Mouse (Mus musculus) hindbrain, postnatal 0 days (tissue): ENCODE data around the gene 4932438H23Rik. TPM values are rescaled to one million over a fixed set of nuclear protein-coding genes. Genes with fewer than 3 reads are reported as not detected.

ENCODE experiments used
- ATAC-seq: fragments of 200-750 bp; cut with Nextera tagmentation; 2 replicates; pipeline ENCODE4 v1.8.0; 2017; ENCODE audit warnings: mild to moderate bottlenecking, moderate TSS enrichment, moderate library complexity
- DNase-seq: peaks from one replicate; pipeline ENCODE4 v3.0.0-alpha.2; 2015; ENCODE audit warnings: low spot score
- H3K27ac ChIP-seq: fragments of 300-500 bp; sonication (generic); 2 replicates; pipeline ENCODE4 v1.5.1; 2014; ENCODE audit warnings: mild to moderate bottlenecking
- H3K27me3 ChIP-seq: fragments of 300-500 bp; sonication (generic); 2 replicates; pipeline ENCODE4 v1.6.1; 2014; ENCODE audit warnings: low read length, mixed read lengths; ENCODE audit not compliant: insufficient read depth
- H3K36me3 ChIP-seq: fragments of 300-500 bp; sonication (generic); 2 replicates; pipeline ENCODE4 v1.6.1; 2014; ENCODE audit warnings: low read length, mixed read lengths; ENCODE audit not compliant: insufficient read depth
- H3K4me1 ChIP-seq: fragments of 300-500 bp; sonication (generic); 2 replicates; pipeline ENCODE4 v1.6.1; 2014; ENCODE audit warnings: antibody characterized with exemption, low read length, mixed read lengths; ENCODE audit not compliant: insufficient read depth
- H3K4me2 ChIP-seq: fragments of 300-500 bp; sonication (generic); 2 replicates; pipeline ENCODE4 v1.6.1; 2014; ENCODE audit warnings: low read depth, mild to moderate bottlenecking, low read length, moderate library complexity, mixed read lengths
- H3K4me3 ChIP-seq: fragments of 300-500 bp; sonication (generic); 2 replicates; pipeline ENCODE4 v1.5.1; 2014; ENCODE audit warnings: low read length
- H3K9ac ChIP-seq: fragments of 300-500 bp; sonication (generic); replicated peaks from 2 replicates; pipeline ENCODE4 v1.6.1; 2014; ENCODE audit warnings: mild to moderate bottlenecking, low read length, moderate library complexity, mixed read lengths
- H3K9me3 ChIP-seq: fragments of 300-500 bp; sonication (generic); 2 replicates; pipeline ENCODE4 v1.6.1; 2016; ENCODE audit warnings: low read length, mixed read lengths
- CTCF ChIP-seq: IDR thresholded peaks from 2 replicates; pipeline ENCODE4 v1.5.1; 2016; ENCODE audit warnings: antibody characterized with exemption, control low read depth, low read depth
- WGBS: fragments of 180-500 bp; shearing (Covaris S2); extraction: QIAGEN DNeasy Blood & Tissue Kit; methylation state at CpG from one replicate; pipeline ENCODE4 v1.1.7; 2014; 5-methylcytosine and 5-hydroxymethylcytosine counted together
- polyA plus RNA-seq: library from polyadenylated mRNA; unstranded; fragments of >200 nt; fragmentation: Nextera tagmentation; extraction: Ambion mirVana; gene quantifications from 2 replicates; pipeline ENCODE4 v1.2.1, GENCODE M21; 2015
- total RNA-seq: library from RNA; depleted of rRNA; stranded (reverse); fragments of >200 nt; gene quantifications from 2 replicates; pipeline ENCODE4 v1.2.3, GENCODE M21; 2014; rRNA removed

The 4932438H23Rik gene
- total and polyA plus RNA-seq, 2 experiments from 2014 or later, result 0.94 to 1.6 TPM

DNA sequence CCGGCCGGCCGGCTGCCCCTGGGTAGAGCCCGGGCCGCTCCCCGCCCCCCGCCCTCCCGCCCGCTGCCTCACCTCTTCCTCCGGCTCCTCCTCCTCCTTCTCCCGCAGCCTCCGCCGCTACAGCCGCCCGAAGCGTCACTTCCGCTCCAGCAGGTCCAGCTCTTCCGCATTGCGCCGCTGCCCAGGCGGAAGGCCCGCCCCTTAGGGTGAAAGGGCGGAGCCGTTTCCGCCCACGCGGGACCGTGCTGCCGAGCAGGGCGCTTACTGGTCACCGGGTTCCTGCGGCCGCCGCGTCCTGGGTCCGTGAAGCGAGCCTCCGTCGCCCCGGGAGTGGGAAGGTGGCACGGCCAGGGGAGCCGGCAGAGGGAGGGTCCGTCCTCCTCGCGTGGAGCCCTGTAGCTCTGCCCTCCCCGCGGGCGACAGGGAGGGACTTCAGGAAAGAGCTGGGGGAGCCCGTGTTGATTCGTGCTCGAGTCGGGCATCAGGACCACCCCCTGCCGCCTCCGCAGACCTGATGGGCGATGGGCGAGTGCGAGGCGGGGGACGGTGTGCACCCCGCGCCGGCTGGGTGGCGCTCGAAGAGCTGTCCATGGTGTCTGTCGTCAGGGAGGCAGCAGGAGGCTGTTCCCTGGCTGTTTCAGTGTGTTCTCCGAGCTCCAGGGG lies 83.8 kb downstream of the 4932438H23Rik start, which contains the start of gene Synj1:
TSS of gene Synj1 (minus strand) at position 288 of the 663 bp plus-strand sequence.
- Histone ChIP-seq H3K4me1 (0 out of 2 replicates have a peak, but pooled peaks cover 6% of the 10 kb centered on the region), H3K27me3 (no peaks in the 10 kb centered on the region), H3K4me3 (peak within 1 kb of the TSS; percentile 72), H3K9me3 (no peaks in the 10 kb centered on the region), H3K27ac (peak within 1 kb of the TSS; percentile 91), H3K36me3 (peaks cover 13% of the 10 kb centered on the region; the same call in 1 of the 2 replicates), H3K9ac (peak within 1 kb of the TSS; percentile 95), H3K4me2 (peak within 1 kb of the TSS; percentile 58)
- ATAC-seq (peak; percentile 95), DNase-seq (peak; percentile 96)
- WGBS, result under 1% methylated on average over 59 of the region's 66 CpGs
- TF ChIP-seq CTCF, result peak; percentile 15; the same call in 1 of the 2 replicates

DNA sequence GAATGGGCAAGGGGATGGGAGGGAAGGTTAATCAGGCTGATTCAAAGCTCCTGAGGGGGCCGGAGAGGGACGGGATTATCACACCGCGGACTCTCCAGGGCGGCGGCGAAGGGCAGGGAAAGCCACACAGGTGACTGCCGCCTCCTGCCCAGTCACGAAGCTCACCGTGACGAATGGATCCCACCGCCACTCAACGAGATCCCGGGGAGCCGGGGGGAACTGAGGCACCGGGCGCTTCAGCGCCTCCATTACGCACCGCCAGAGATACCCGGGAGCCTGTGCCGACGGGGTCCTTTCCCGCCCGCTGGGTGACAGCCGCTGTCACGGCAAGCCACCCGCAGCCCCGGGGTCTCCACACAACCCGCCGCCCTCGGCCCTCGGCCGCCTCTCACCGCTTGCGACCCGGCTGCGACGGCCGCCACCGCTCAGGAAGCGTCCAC lies 84.3 kb downstream of the 4932438H23Rik start:
- Histone ChIP-seq H3K4me1 (0 out of 2 replicates have a peak, but pooled peaks cover 6% of the 10 kb centered on the region), H3K9ac (peak overlapping the region; percentile 95), H3K27me3 (no peaks in the 10 kb centered on the region), H3K4me3 (peak overlapping the region; percentile 72), H3K9me3 (no peaks in the 10 kb centered on the region), H3K27ac (peak overlapping the region; percentile 91), H3K4me2 (peak overlapping the region; percentile 58), H3K36me3 (peaks cover 8% of the 10 kb centered on the region; the same call in 1 of the 2 replicates)
- 0% methylated on average over 28 of the region's 42 CpGs for WGBS
- ATAC-seq (peak; percentile 66), DNase-seq (peak; percentile 55)
- no peak for TF ChIP-seq CTCF

DNA sequence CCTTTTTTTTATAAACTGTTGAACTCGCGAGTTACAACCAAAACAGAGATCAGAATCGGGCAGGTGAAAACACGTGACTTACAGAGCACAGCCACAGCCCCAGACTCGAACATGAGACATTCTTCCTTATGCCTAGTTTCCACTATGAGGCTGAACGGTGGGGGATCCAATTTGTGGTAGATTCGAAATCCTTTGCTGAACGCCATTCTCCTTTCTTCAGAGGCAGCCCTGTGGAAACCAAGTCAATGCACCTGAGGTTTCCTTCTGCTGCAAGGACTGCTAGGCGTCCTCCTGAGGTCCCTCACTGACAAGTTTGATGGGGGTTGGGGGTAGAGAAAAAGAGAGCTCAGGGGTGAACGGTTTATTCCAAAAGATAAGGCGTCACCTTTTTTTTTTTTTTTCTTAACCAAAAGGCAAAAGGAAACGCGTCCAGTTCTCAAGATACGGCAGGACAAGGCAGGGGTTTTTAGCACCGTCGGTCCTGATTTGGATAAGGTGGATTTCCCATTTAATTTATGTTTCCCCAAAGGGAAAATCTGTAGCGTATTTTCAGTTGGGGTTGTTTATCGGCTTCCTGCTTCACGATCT lies 84.9 kb downstream of the 4932438H23Rik start:
- H3K36me3 ChIP-seq, result peaks cover 8% of the 10 kb centered on the region; the same call in 1 of the 2 replicates
- H3K4me2 ChIP-seq, result peak overlapping the region; percentile 58
- ATAC-seq (no peak), DNase-seq (peak; percentile 47)
- TF ChIP-seq CTCF, result no peak
- H3K4me3 ChIP-seq, result peak overlapping the region; percentile 72
- WGBS, result under 1% methylated on average over 19 of the region's 19 CpGs
- no peaks in the 10 kb centered on the region for H3K9me3 ChIP-seq
- 0 out of 2 replicates have a peak, but pooled peaks cover 6% of the 10 kb centered on the region for H3K4me1 ChIP-seq
- H3K27me3 ChIP-seq, result no peaks in the 10 kb centered on the region
- peak overlapping the region; percentile 95 for H3K9ac ChIP-seq
- peak overlapping the region; percentile 91 for H3K27ac ChIP-seq

DNA sequence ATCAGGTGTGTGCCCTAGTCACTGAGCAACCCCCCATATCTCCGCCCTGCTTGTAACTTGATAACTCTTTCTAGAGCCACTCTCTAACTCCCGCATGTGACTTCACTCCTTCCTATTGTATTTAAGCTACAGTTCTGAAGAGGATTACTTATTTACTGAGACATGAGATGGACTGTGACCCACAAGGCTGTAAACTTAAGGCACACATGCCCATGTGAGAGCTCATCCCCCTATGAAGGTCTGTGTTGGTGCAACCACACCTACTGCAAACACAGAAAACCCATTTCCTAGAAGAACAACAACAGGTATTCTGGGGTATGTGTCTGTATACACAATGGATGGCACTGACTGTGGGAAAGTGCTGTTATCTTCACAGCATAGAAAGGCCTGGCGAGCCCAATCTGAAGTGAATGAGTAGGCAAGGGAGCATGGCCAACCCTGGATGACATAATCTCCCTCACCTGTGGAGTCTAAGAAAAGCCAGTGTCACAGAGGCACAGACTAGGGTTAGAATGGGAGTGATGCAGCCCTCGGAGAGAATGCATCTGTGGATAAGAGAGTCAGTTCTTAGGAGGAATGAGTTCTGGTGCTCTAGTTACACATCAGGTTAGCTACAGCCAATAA lies 89.9 kb downstream of the 4932438H23Rik start:
- H3K4me2 ChIP-seq, result no peak overlapping the region
- no peak overlapping the region for H3K4me3 ChIP-seq
- 0 out of 2 replicates have a peak, but pooled peaks cover 6% of the 10 kb centered on the region for H3K4me1 ChIP-seq
- no peak overlapping the region for H3K9ac ChIP-seq
- TF ChIP-seq CTCF, result no peak
- H3K27me3 ChIP-seq, result no peaks in the 10 kb centered on the region
- WGBS, result 90% methylated on average over 4 of the region's 4 CpGs
- no peaks in the 10 kb centered on the region for H3K9me3 ChIP-seq
- H3K36me3 ChIP-seq, result peaks cover 3% of the 10 kb centered on the region; the same call in 1 of the 2 replicates
- no peak overlapping the region for H3K27ac ChIP-seq
- DNase-seq (no peak), ATAC-seq (no peak)

Other genes starting within 250 kb of the 4932438H23Rik start
- 12.1 and 16.8 TPM in 2 replicates for gene Cfap298, start 160.0 kb downstream of the 4932438H23Rik start, total RNA-seq
- gene Cfap298, start 160.0 kb downstream of the 4932438H23Rik start, polyA plus RNA-seq, result 61.1 and 67.2 TPM in 2 replicates
- 47.9 and 58.1 TPM in 2 replicates for gene Synj1, start 83.8 kb downstream of the 4932438H23Rik start, total RNA-seq
- gene Synj1, start 83.8 kb downstream of the 4932438H23Rik start, polyA plus RNA-seq, result 42.4 and 50.5 TPM in 2 replicates
- 39.7 and 45.3 TPM in 2 replicates for gene Paxbp1, start 50.6 kb downstream of the 4932438H23Rik start, total RNA-seq
- gene Paxbp1, start 50.6 kb downstream of the 4932438H23Rik start, polyA plus RNA-seq, result 22.8 and 27.2 TPM in 2 replicates
- 58.7 and 66.3 TPM in 2 replicates for gene Olig2, start 130.3 kb upstream of the 4932438H23Rik start, total RNA-seq
- 16.0 and 17.3 TPM in 2 replicates for gene Olig2, start 130.3 kb upstream of the 4932438H23Rik start, polyA plus RNA-seq
- gene Olig1, start 174.7 kb upstream of the 4932438H23Rik start, total RNA-seq, result 240 and 249 TPM in 2 replicates
- gene Olig1, start 174.7 kb upstream of the 4932438H23Rik start, polyA plus RNA-seq, result 199 and 227 TPM in 2 replicates